ENCODE assay signal across 16 mouse cellular contexts in the genomic region with DNA sequence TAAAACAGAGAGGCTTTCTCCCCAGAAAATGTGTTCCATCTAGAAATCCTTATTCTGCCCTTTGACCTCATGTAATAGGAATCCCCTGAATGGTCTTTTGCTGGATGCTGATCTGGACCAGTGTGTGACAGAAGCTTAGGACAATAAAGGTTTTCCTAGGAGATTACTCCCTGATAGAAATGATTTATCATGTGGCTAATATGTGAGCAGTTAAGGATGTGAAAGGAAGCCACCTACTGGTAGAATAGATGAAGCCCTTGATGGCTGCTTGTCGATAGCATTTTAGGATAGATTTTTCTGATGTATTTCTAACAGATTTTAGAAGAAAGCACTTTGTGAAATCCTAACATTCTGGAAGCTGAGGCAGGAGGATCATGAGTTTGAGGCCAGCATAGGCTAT.
DNase-seq lines count a peak whose midpoint lies in the region; ATAC-seq and TF ChIP-seq lines count a peak whose summit lies in the region.
"Had no signal": no experiment of that assay in that cellular context is flagged by ENCODE, and none has a peak within 500 bp of the region (broad histone marks: within the 10 kb centered on the region; RNA-seq: fewer than 3 reads in every experiment).

No protein-coding gene starts in this region.

- H3K27me3 ChIP-seq in forebrain, embryonic 15.5 days: no peaks in the 10 kb centered on the region
- H3K27me3 ChIP-seq: embryonic facial prominence, embryonic 13.5 days; neural tube, embryonic 12.5 days had no signal

- H3K36me3 ChIP-seq in forebrain, embryonic 15.5 days: no peaks in the 10 kb centered on the region
- H3K36me3 ChIP-seq: neural tube, embryonic 12.5 days had no signal

- intact Hi-C loops in gastrocnemius, adult 2 months (cut with DNase I): no loop called here
- intact Hi-C loops in gastrocnemius, postnatal 14 days (cut with DNase I; ENCODE audit: low total_unique reads): no loop called here
- intact Hi-C loops in left cerebral cortex, adult 2 months (cut with DNase I): loop anchor here (5.0 kb wide), 1 partner anchor 150 kb away; no protein-coding TSS in a partner anchor
- intact Hi-C loops in left cerebral cortex, postnatal 36 days (cut with DNase I): loop anchor here (5.0 kb wide), 1 partner anchor 150 kb away; no protein-coding TSS in a partner anchor

- no peak overlapping the region for H3K27ac ChIP-seq in gastrocnemius, adult 2 months
- no peak overlapping the region for H3K27ac ChIP-seq in left cerebral cortex, adult 2 months
- no peak overlapping the region for H3K27ac ChIP-seq in forebrain, embryonic 15.5 days (replicated peaks)
- H3K27ac ChIP-seq: embryonic facial prominence, embryonic 13.5 days; liver, embryonic 14.5 days; neural tube, embryonic 12.5 days had no signal

- H3K4me1 ChIP-seq in forebrain, embryonic 15.5 days: 0 out of 2 replicates have a peak, but pooled peaks cover 4% of the 10 kb centered on the region
- H3K4me1 ChIP-seq: neural tube, embryonic 12.5 days had no signal

- no peaks in the 10 kb centered on the region for H3K9me3 ChIP-seq in forebrain, embryonic 15.5 days
- H3K9me3 ChIP-seq: embryonic facial prominence, embryonic 13.5 days; neural tube, embryonic 12.5 days had no signal

- no peak overlapping the region for H3K4me2 ChIP-seq in forebrain, embryonic 15.5 days (replicated peaks)
- H3K4me2 ChIP-seq: embryonic facial prominence, embryonic 13.5 days; neural tube, embryonic 12.5 days had no signal

- WGBS in forebrain, embryonic 15.5 days: 76% methylated on average over 1 of the region's 1 CpGs

- DNase-seq in gastrocnemius, adult 2 months: no peak
- no peak for DNase-seq in gastrocnemius, postnatal 14 days
- DNase-seq in left cerebral cortex, adult 2 months (ENCODE audit: extremely low spot score in 1 of 2, low spot score in 2 of 2): no peak
- no peak for DNase-seq in left cerebral cortex, postnatal 36 days (ENCODE audit: low spot score in 2 of 2)
- DNase-seq in 416B (ENCODE audit: low read depth): peak; percentile 21
- DNase-seq in thymus, postnatal 10 days (ENCODE audit: low spot score in 2 of 2): no peak
- DNase-seq in cerebellum, adult 8-10 months: no peak
- DNase-seq: cerebellum, postnatal 25 days; heart, adult 18-20 months; kidney, adult 11 months; left cerebral cortex, postnatal 4 days; thymus, adult 2 months had no signal

- no peak overlapping the region for H3K9ac ChIP-seq in forebrain, embryonic 15.5 days (replicated peaks)
- H3K9ac ChIP-seq: embryonic facial prominence, embryonic 13.5 days; liver, embryonic 14.5 days; neural tube, embryonic 12.5 days had no signal

- 0 out of 2 replicates have a peak, but pooled peaks have one; percentile 53 for ATAC-seq in forebrain, embryonic 15.5 days (replicated peaks)

- peak; percentile 41 for TF ChIP-seq CTCF in gastrocnemius, adult 2 months (IDR thresholded peaks at IDR 0.05)
- TF ChIP-seq CTCF in left cerebral cortex, adult 2 months (IDR thresholded peaks at IDR 0.05): peak; percentile 58

- H3K4me3 ChIP-seq in gastrocnemius, adult 2 months: no peak overlapping the region
- H3K4me3 ChIP-seq in left cerebral cortex, adult 2 months: no peak overlapping the region
- H3K4me3 ChIP-seq in forebrain, embryonic 15.5 days: no peak overlapping the region
- H3K4me3 ChIP-seq: embryonic facial prominence, embryonic 13.5 days; neural tube, embryonic 12.5 days had no signal

Comparison
In these comparisons a context has a peak if more than half of its experiments do, and no peak if none do; other contexts are left out.
1. intact Hi-C loops: an anchor here in left cerebral cortex, adult 2 months (5.0 kb wide) and left cerebral cortex, postnatal 36 days (5.0 kb wide); none called in gastrocnemius, adult 2 months and gastrocnemius, postnatal 14 days.